Mouse (Mus musculus) layer of hippocampus, adult 2 months (tissue): Measurements from ENCODE around the gene Bex6. TPM values are rescaled to one million over a fixed set of nuclear protein-coding genes. Genes with fewer than 3 reads are reported as not detected.

Source experiments
- DNase-seq, 2 experiments: peaks; one replicate each; pipeline ENCODE4 v3.0.0; 2022; ENCODE audit warnings: low spot score in 2 of 2
- H3K27ac ChIP-seq: fragments of 200-600 bp; 2 replicates; pipeline ENCODE4 v1.8.1; 2022
- H3K4me3 ChIP-seq: fragments of 200-600 bp; 2 replicates; pipeline ENCODE4 v1.8.1; 2022; ENCODE audit warnings: mild to moderate bottlenecking
- CTCF ChIP-seq: fragments of 200-600 bp; conservative IDR thresholded peaks from 2 replicates; pipeline ENCODE4 v1.8.1; 2022; ENCODE audit warnings: antibody characterized with exemption, mild to moderate bottlenecking, moderate library complexity
- long read RNA-seq, 2 experiments: library from polyadenylated mRNA; stranded (forward); transcript quantifications; one replicate each; pipeline ENCODE4 v2.0.0; 2021; ENCODE audit warnings: borderline mapping rate in 2 of 2
- total RNA-seq, 2 experiments: library from RNA; stranded (reverse); gene quantifications; 2 replicates each; pipeline ENCODE4 v1.2.3; 2021

The Bex6 gene
- not detected for total RNA-seq
- long read RNA-seq, experiment 1, partial matches to known transcripts, result 0 of 1 reads
- long read RNA-seq, experiment 1, other reads (novel, unspliced or antisense), result 1 of 1 reads
- long read RNA-seq, experiment 2, partial matches to known transcripts, result 0 of 1 reads
- long read RNA-seq, experiment 2, other reads (novel, unspliced or antisense), result 1 of 1 reads

DNA sequence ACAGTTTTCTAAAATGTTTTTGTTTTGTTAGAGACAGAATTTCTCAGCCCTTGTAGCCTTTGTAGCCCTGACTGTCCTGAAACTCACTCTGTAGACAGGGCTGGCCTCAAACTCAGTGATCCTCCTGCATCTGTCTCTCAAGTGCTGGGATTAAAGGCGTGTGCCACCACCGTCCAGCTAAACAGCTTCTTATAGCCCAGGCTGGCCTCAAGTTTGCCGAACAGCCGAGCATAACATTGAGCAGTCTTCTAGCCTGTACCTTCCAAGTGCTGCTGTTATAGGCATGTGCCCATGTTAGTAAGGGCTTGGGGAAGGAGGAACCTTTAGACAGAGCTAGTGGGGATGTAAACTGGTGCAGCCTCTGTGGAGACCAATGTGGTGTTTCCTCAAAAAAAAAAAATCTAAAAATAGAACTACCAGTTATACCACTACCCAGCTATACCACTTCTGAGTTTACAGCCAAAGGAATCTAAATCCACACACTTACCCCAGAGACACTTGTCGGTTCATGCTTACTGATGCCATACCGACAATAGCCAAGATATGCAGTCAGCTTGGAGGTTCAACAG, at the start of gene Bex6:
Bex6 (plus strand) TSS at position 491 of the 569 bp plus-strand sequence.
- DNase-seq, result no peak
- no peak within 1 kb of the TSS for H3K4me3 ChIP-seq
- H3K27ac ChIP-seq, result no peak within 1 kb of the TSS
- no peak for TF ChIP-seq CTCF

DNA sequence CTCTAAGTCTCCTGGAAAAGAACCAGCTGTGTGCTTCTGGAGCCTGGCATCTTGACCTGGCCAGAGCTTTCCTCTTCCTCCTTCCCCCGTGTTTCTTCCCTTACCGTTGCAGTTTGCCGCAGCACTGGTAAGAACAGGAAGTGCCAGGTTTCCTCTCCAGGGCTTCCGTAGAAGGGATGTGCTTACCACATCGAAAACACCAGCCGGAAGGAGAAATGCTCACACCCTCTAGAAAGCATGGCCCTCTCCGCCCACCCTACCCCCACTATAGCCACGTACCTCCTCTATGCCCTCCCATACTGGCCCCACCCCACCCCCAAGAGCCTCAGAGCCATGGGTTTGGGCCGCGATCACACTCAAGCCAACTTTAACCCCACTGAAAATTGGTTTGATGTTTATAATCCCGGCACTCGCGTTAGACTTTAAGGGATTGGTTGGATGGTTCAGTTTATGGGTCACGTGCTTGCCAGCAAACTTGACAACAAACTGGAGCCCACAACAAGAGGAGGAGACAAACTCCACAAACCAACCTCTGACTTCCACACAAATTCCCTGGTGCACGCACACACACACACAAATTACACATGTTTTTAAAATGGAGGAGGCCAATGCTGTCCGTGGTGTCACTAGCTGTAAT, 49.3 kb upstream of the Bex6 start:
- no peak for DNase-seq
- Histone ChIP-seq H3K4me3 (peak overlapping the region; percentile 22; the same call in 1 of the 2 replicates), H3K27ac (no peak overlapping the region)
- no peak for TF ChIP-seq CTCF

DNA sequence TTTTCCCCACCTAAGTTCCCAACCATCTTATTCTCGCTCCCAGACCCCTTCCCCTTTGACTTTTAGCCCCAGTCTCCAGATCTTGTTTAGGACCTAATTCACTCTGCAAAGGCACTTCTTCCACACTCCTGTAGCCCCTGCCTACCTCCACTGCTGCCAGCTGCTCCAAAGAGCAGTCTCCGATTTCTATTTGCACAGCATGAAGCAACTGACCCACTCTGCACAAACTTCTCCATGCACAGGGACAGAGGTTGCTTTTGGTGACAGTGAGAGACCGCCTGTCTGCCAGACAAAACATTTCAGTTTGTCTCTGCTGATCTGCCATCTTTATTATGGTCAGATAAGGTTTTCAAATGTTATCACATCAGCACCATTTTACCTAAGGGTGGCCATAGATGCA, 46.5 kb upstream of the Bex6 start:
- Histone ChIP-seq H3K27ac (no peak overlapping the region), H3K4me3 (no peak overlapping the region)
- no peak for TF ChIP-seq CTCF
- DNase-seq, result no peak

DNA sequence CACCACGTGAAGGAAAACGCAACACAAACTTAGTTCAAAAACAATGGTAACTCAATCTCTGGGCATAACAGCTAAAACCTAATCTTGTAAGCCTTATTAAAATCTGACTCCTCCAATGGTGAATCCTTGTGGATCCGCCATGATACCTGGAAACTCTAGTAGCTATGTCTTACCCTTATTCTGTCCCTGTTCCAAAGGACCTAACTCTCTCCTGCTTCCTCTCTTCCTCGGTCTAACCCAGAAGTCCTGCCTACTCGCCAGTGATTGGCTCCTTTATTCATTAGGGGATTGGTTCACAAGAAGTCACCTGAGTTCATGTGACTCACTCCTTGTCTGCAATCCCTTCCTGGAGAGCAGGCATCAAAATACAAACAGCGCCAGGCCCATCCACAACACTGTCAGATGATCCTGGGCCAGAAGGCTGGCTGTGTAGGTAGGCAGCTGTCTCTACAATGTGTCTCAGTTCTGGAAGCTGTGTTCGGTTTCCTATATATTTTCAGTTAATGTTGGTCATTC, 43.7 kb upstream of the Bex6 start:
- TF ChIP-seq CTCF, result no peak
- H3K27ac ChIP-seq, result no peak overlapping the region
- DNase-seq, result no peak
- H3K4me3 ChIP-seq, result no peak overlapping the region

DNA sequence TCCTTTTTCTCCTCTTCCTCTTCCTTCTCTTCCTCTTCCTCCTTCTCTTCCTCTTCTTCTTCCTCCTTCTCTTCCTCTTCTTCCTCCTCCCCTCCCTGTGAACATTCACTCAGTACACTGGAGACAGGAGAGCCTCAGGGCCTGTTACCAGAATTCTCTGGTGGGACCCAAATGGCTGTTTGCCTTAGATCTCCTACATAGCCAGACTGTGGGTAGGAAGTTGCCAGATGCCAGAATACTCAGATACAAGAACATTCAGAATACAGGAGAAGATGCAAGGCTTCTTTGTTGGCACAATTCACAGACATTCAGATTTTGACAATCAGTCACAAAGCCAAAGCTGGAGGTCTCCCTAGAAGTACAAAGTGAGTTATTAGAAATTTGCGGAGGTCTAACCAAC, 40.7 kb upstream of the Bex6 start:
- no peak overlapping the region for H3K4me3 ChIP-seq
- peak overlapping the region; percentile 70; the same call in 1 of the 2 replicates for H3K27ac ChIP-seq
- peak; percentile 55 to 80 for DNase-seq
- TF ChIP-seq CTCF, result no peak

DNA sequence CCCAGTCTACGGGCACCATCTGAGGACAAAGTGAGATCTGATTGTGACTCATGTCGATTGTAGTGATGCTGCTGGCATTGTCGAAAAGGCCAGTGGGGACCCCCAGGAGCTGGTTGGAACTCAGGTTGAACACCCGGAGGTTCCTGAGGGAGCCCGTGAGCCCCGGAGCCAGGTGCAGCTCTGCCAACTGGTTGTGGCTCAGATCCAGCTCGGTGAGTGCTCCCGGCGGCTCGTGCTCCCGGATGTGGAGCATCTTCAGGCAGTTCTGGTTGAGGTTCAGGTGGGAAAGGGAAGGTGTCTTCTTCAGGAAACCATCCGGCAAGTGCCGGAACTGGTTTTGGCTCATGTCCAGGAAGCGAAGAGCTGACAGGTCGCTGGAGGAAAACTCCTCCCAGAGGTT, 35.9 kb upstream of the Bex6 start:
- Histone ChIP-seq H3K27ac (no peak overlapping the region), H3K4me3 (no peak overlapping the region)
- no peak for DNase-seq
- TF ChIP-seq CTCF, result no peak

DNA sequence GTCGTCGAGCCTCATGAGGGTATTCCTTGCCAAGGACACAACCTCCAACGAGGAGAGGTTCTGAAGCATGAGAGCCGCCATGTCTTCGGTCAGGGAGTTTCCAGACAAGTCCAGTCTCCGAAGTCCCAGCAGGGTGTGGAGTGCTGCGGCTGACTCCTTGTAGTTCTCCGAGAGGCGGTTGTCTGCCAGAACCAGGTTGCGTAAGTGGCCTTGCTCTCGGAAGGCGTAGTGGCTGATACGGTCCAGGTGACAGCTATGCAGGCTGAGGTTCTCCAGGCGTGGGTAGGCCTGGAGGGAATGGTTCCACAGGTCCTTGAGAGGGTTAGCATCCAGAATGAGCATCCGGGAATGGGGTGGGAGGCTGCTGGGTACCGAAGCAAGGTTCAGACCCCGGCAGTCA, 35.0 kb upstream of the Bex6 start:
- Histone ChIP-seq H3K27ac (no peak overlapping the region), H3K4me3 (no peak overlapping the region)
- no peak for DNase-seq
- no peak for TF ChIP-seq CTCF

DNA sequence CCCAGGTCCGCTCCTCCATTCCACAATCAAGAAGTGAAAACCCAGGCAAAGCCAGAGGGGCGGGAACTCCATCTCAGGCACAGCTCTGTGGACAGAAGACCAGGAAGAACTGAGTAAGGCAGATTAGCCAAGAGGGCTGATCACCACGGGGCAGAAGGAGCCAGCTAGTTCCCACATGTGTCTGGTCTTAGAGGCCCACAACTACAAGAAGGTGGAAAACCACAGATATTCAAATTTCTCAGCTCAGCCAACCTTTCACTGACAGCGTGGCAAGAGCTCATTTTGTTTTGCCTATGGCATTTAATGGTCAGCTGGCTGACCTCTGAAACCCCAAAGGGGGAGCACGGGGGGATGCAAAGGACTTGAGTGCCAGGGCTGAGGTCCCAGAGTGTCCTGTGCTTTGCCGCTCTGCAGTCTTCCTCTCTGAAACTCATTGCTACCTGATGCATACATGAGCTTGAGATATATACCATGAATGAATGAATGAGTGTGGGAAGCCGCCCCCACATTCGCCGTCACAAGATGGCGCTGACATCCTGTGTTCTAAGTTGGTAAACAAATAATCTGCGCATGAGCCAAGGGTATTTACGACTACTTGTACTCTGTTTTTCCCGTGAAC, 31.9 kb upstream of the Bex6 start:
- TF ChIP-seq CTCF, result peak; percentile 23
- Histone ChIP-seq H3K27ac (no peak overlapping the region), H3K4me3 (no peak overlapping the region)
- no peak for DNase-seq

DNA sequence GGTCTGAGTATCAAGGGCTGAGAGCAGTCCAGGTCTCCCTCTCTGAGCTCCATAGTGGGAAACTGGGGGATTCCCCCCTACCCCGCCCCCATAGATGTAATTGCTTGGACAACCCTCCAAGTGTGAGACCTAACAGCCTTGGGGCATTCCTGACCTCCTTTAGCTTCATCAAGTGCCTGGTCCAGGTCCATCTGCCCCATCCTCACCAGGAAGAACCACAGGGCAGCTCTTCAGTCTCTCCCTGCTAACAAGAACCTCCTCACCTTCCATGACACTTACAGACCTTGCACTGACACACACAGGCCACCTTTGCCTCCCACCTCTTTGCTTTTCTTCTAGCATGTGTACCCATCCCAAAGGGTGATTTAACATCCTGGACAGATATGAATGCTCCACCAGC, 25.6 kb upstream of the Bex6 start:
- DNase-seq, result no peak
- H3K27ac ChIP-seq, result peak overlapping the region; percentile 87

DNA sequence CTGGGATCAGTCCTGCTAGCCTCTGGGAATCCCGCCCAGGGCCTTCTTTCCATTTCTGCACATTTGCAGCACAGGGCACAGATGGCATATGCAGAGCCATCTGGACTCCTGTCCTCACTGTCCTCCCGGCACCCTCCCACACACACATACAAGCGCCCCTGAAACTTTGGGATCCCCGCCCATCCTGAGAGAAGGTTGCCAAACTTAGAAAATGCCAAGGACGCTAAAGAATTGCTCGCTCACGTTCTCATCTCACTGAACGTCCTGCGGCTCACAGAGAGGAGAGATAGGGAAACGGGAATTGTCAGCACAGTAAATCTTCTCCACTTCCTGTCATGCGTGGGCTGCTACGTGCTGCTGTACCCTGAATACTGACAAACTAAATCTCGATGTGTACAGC, 25.2 kb upstream of the Bex6 start:
- H3K27ac ChIP-seq, result peak overlapping the region; percentile 87
- DNase-seq, result peak; percentile 72 to 79
- H3K4me3 ChIP-seq, result peak overlapping the region; percentile 20
- no peak for TF ChIP-seq CTCF

More for the DNA sequence above, 25.6 kb upstream of the Bex6 start:
- no peak for TF ChIP-seq CTCF
- no peak overlapping the region; the same call in 1 of the 2 replicates for H3K4me3 ChIP-seq

DNA sequence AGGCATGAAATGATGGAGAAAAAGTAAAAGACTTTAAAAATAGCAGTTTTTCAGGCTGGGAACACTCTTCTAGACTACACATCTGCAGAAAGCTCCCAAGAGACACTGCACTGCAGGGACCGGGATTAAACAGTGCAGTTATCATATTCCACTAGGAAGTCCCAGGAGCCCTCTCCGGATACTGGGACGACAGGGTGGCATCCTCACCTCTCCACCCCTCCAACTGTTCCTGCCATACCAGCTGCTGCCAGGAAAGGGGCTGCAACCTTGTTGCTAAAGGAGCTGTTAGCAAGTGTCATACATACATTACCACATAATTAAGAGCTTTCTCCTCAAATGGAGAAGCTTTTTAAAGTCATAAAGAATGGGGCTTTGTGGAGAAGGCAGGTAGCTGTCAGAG, 22.9 kb upstream of the Bex6 start:
- DNase-seq, result no peak
- H3K4me3 ChIP-seq, result no peak overlapping the region
- H3K27ac ChIP-seq, result no peak overlapping the region; the same call in 1 of the 2 replicates
- no peak for TF ChIP-seq CTCF

DNA sequence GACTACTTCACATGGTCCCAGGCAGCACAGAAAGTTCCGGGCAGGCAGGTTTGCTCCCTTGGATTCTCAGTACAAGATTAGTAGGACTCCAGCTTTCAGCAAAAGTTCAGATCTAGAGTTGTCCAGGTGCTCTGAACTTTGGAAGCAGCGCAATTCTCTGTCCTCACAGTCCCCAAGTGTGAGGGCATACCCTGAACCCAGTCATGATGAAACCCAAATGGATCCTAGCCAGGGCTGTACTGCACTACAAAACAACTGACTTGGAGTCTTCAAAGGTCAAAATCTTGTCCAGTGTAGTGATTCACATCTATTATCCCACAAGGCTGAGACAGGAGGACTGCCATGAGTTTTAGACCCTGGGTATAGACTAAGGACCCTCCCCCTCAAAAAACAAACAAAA, 22.3 kb upstream of the Bex6 start:
- TF ChIP-seq CTCF, result no peak
- no peak for DNase-seq
- no peak overlapping the region for H3K4me3 ChIP-seq
- H3K27ac ChIP-seq, result no peak overlapping the region

DNA sequence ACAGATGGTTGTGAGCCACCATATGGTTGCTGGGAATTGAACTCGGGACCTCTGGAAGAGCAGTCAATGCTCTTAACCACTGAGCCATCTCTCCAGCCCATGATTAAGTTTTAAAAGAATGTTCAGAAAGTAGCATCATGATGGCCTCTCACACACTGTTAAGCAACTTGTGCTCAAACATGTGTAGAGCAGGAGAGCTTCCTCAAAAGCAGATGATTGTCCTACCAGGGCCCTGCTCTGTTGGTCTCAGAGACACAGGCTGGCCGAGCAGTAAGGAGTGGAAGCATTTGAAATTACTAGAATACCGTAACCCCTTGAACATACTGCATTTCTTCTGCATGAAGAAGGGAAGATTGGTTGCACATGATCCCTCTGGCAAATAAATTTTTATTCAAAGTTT, 20.7 kb upstream of the Bex6 start:
- TF ChIP-seq CTCF, result no peak
- no peak for DNase-seq
- no peak overlapping the region for H3K4me3 ChIP-seq
- no peak overlapping the region for H3K27ac ChIP-seq
